Mouse (Mus musculus) olfactory bulb, adult 2 months (tissue): ENCODE results near the gene Prr36. TPM values are rescaled to one million over a fixed set of nuclear protein-coding genes. Genes with fewer than 3 reads are reported as not detected.

Experiments used
- H3K27ac ChIP-seq: fragments of 200-500 bp; 2 replicates; pipeline ENCODE4 v1.5.1; 2012; ENCODE audit warnings: low read depth, low read length; ENCODE audit not compliant: insufficient read depth
- H3K4me1 ChIP-seq: fragments of 200-500 bp; 2 replicates; pipeline ENCODE4 v1.6.1; 2012; ENCODE audit warnings: low read length; ENCODE audit not compliant: control insufficient read depth, insufficient read depth
- H3K4me3 ChIP-seq: fragments of 200-500 bp; 2 replicates; pipeline ENCODE4 v1.5.1; 2012; ENCODE audit warnings: mild to moderate bottlenecking, low read depth, low read length, moderate library complexity; ENCODE audit not compliant: insufficient read depth
- CTCF ChIP-seq: fragments of 200-500 bp; IDR thresholded peaks from 2 replicates; pipeline ENCODE4 v1.5.1; 2012; ENCODE audit warnings: low read depth, mild to moderate bottlenecking, low read length, moderate library complexity; ENCODE audit not compliant: insufficient read depth
- POLR2A ChIP-seq: fragments of 200-500 bp; IDR thresholded peaks from 2 replicates; pipeline ENCODE4 v1.6.1; 2012; ENCODE audit warnings: mild to moderate bottlenecking, low read depth, low read length, moderate library complexity; ENCODE audit not compliant: insufficient read depth
- WGBS: fragments of 180-500 bp; shearing (Covaris S2); methylation state at CpG from one replicate; pipeline ENCODE4 v1.1.7; 2018; 5-methylcytosine and 5-hydroxymethylcytosine counted together
- polyA plus RNA-seq: library from polyadenylated mRNA; stranded (reverse); fragments of >200 nt; gene quantifications from 2 replicates; pipeline ENCODE4 v1.2.4, GENCODE M21; 2012; ENCODE audit warnings: low replicate concordance; ENCODE audit not compliant: missing spikeins, insufficient read depth, insufficient read length

Gene Prr36
- polyA plus RNA-seq, 1 experiment: not detected

DNA sequence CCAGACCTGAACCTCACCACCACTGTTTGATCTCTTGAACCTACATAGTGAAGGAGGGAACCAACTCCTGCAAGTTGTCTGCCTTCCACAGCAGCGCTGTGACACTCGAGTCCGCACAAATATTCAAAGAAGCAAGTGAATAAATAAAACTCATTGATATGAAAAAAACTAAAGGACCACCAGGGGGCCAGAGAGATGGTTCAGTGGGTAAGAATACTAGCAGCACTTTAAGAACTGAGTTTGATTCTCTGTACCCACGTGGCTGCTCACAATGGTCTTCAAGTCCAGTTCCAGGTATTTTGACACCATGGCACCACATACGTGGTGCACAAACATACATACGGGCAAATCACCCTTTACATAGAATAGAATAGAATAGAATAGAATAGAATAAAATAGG lies 6.2 kb downstream of the Prr36 start:
- Histone ChIP-seq H3K4me1 (peaks cover 38% of the 10 kb centered on the region), H3K4me3 (no peak overlapping the region), H3K27ac (no peak overlapping the region)
- TF ChIP-seq CTCF: no peak
- no peak for TF ChIP-seq POLR2A
- 40% methylated on average over 6 of the region's 6 CpGs for WGBS

DNA sequence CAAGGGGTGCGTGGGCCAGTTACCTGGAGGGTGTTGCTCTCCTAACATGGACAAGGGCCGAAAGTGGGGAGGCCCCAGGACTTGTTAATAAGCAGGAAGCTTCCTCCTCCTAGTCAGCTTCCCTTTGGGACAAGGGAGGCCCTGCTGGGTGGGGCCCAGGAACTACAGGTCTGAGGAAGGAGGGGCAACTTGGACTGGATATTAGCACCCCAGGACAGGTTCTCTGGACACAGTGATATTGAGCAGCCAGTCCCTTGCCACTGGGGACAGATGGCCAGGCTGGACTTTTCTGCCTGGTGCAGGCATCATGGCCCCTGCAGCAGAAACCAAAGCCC lies 10.3 kb downstream of the Prr36 start:
- no peak overlapping the region for H3K27ac ChIP-seq
- H3K4me1 ChIP-seq: peaks cover 12% of the 10 kb centered on the region
- TF ChIP-seq CTCF (no peak), POLR2A (no peak)
- WGBS: 84% methylated on average over 2 of the region's 2 CpGs
- H3K4me3 ChIP-seq: no peak overlapping the region

DNA sequence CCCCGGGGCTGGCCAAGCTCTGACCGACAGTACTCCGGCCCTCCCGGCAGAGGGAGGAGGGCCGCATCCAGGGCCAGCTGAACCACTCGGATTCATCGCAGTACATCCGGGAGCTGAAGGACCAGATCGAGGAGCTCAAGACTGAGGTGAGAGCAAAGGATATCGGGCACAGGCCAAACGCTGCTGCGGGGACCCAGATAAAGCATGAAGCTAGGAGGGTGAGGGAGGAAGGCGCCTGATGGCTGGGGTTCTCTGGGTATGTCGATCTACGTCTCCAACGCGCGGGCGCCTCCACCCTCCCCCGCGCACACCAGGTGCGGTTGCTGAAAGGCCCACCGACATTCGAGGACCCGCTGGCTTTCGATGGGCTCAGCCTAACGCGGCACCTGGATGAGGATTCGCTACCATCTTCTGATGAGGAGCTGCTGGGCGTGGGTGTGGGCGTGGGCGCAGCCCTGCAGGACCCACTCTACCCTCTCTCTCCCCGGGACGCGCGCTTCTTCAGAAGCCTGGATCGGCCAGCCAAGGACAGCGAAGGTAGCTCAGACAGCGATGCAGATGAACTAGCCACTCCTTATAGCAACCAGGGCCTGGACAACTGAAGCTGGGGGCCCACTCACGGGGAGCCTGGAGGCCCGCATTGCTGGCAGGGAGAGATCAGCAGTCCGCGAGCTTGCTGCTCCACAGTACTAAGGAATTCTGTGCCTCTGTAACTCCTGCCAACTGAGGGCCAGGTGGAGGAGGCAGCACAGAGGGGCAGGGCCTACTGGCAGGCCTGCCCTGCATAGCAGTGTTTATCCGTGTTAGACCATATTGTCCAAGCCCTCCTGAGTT lies 10.9 kb downstream of the Prr36 start:
- Histone ChIP-seq H3K4me1 (peaks cover 14% of the 10 kb centered on the region), H3K4me3 (no peak overlapping the region), H3K27ac (no peak overlapping the region)
- TF ChIP-seq CTCF: no peak
- 46% methylated on average over 44 of the region's 44 CpGs for WGBS

DNA sequence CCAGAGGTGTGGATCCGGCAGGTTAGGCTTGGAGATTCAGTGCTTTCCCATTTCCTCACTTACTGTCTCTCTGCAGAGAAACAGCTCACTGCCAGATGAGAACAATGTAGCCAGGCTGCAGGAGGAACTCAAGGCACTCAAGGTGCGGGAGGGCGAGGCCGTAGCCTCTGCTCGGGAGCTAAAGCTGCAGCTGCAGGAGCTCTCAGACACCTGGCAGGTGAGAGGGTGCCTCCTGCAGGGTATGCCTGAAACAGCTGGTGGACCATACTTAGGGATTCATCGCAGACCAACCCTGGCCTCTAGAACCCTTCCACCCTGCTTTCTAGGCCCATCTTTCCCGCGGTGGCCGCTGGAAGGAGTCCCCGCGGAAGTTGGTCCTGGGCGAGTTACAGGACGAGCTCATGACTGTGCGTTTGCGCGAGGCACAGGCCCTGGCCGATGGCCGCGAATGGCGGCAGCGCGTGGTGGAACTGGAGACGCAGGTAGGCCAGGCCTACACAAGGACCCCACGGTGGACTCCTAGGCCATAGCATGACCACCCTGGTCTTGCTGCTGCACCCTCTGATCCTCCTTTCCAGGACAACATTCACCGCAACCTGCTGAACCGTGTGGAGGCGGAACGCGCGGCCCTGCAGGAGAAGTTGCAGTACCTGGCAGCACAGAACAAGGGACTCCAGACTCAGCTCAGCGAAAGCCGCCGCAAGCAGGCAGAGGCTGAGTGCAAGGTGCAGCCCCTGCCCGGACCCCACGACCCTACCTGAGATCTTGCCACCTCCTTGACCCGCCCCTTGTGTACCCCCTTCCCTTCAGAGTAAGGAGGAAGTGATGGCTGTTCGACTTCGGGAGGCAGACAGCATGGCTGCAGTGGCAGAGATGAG lies 11.8 kb downstream of the Prr36 start:
- WGBS: 65% methylated on average over 38 of the region's 38 CpGs
- no peak for TF ChIP-seq POLR2A
- no peak for TF ChIP-seq CTCF
- no peak overlapping the region for H3K27ac ChIP-seq
- H3K4me1 ChIP-seq: peaks cover 10% of the 10 kb centered on the region
- no peak overlapping the region for H3K4me3 ChIP-seq

DNA sequence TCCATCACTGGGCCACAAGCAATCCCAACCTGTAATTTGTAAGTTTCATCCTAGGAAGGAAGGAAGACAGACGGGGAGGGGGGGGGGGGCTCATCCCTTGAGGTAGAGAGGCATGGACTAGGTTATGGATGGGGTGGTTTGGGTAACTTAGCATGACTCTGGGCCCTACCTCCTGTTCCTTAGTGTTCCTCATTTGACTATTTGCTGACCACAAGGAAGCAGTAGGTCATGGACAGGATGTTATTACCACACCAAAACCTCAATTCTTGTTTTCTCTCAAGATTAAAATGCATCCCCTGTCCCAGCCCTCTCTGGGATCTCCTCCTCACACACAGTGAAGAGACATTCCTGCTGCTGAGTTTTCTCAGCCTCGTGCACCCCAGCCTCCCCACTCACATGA lies 15.9 kb downstream of the Prr36 start:
- 59% methylated on average over 2 of the region's 2 CpGs for WGBS
- no peak overlapping the region for H3K27ac ChIP-seq
- TF ChIP-seq CTCF: no peak
- no peak for TF ChIP-seq POLR2A

DNA sequence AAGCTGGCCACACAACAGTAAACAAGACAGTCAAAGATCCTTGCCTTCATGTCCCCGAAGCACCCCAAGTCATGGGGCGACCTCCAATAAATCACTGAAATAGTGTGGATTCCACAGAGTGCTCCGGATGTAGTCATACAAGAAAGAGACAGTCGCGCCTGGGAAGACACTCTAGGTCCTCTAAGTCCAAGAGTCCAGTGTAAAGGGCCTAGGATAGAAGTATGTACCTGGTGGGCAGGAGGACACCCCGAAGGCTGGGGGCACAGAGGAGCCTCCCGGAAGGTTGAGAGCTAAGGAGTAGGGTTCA lies 23.7 kb downstream of the Prr36 start:
- H3K4me3 ChIP-seq: no peak overlapping the region
- TF ChIP-seq CTCF (no peak), POLR2A (no peak)
- peaks cover 21% of the 10 kb centered on the region for H3K4me1 ChIP-seq
- WGBS: 59% methylated on average over 7 of the region's 7 CpGs
- no peak overlapping the region for H3K27ac ChIP-seq

More for the DNA sequence above, 15.9 kb downstream of the Prr36 start:
- Histone ChIP-seq H3K4me3 (no peak overlapping the region), H3K4me1 (peaks cover 4% of the 10 kb centered on the region)

DNA sequence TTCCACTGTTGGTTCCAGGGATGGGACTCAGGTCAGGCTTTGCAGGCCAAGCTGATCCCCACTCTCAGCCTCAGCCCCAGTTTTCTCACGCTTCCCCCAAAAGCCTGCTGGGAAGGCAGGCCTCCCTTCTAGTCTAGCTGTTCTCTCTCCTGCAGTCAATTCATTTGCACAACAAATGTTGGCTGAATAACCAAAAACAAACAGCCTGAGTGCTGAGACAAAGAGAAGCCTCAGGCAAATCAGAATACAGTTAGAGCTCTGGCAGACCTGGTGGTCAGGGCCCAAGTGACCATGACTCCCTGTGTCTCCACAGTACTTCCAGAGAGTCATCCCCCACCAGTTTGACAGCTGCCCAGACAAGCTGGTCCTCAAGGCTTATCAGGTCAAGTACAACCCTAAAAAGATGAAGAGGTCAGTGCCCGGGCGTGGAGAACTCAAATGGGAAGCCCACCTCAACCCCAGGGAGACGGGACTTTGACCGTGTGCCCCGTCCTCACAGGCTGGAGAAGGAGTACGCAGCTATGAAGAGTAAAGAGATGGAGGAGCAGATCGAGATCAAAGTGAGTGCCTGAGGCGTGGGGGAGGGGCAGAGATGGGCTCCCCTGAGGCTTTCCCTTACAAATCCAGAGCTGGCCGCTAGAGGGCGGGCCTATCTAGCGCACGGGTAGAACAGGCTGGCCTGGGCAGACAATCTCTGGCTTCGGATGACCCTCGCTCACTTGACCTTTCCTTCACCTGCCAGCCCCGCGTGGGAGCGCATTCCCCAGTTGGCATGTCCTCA lies 24.3 kb downstream of the Prr36 start:
- no peak overlapping the region for H3K4me3 ChIP-seq
- TF ChIP-seq CTCF (peak; percentile 92), POLR2A (no peak)
- H3K27ac ChIP-seq: peak overlapping the region; percentile 43; the same call in 1 of the 2 replicates
- WGBS: 6% methylated on average over 18 of the region's 18 CpGs
- peaks cover 21% of the 10 kb centered on the region for H3K4me1 ChIP-seq

DNA sequence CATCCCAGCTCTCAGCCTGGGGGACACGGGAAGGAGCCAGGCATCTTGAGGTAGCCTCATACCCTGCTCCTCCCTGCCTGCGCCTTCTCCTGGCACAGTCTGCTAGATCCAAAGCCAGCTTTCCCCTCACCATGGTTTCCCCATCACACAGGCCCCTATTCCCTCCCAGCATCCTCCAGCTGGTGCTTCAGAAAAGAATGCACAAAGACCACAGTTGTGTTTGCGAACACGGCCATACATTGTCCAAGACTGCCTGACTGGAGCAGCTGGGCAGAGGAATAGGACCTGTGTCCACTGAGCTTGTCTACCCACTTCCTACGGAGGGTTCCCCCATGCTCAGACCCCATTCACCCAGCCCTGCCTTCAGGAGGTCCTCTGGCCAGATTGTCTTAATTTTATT lies 25.0 kb downstream of the Prr36 start:
- TF ChIP-seq CTCF (no peak), POLR2A (no peak)
- Histone ChIP-seq H3K4me3 (no peak overlapping the region), H3K4me1 (peaks cover 21% of the 10 kb centered on the region), H3K27ac (peak overlapping the region; percentile 43; the same call in 1 of the 2 replicates)
- 41% methylated on average over 5 of the region's 5 CpGs for WGBS
